Mouse (Mus musculus) skeletal muscle tissue, adult 2 months (tissue): ENCODE measurements at regions not wholly inside any gene's neighbourhood (a gene's known extent, or its start where the extent isn't known, plus 50 kb on each side); places are given as distances from the start of the nearest gene placed in this dataset.

Experiments used
- DNase-seq: peaks from one replicate; pipeline ENCODE4 v3.0.0-alpha.2; 2012; ENCODE audit warnings: low read depth, low spot score

- DNase-seq = no peak
These were observed 54.4 kb downstream of the Irf2bpl start for GRCm38 (mm10) chr12:86830247-86830585.

GRCm38 (mm10) chr12:86829581-86830246 is 54.9 kb downstream of the Irf2bpl start:
- no peak for DNase-seq

- DNase-seq = no peak
These were observed 57.4 kb downstream of the Irf2bpl start for GRCm38 (mm10) chr12:86827241-86827606.

- DNase-seq = no peak
These were observed 58.0 kb downstream of the Irf2bpl start for GRCm38 (mm10) chr12:86826420-86827240.

- DNase-seq = no peak
These were observed 58.8 kb downstream of the Irf2bpl start for GRCm38 (mm10) chr12:86825584-86826419.

- peak; percentile 90 for DNase-seq
These were observed 59.6 kb downstream of the Irf2bpl start for GRCm38 (mm10) chr12:86824860-86825583.

- peak; percentile 86 for DNase-seq
These were observed 60.6 kb downstream of the Irf2bpl start for GRCm38 (mm10) chr12:86823855-86824589.

- DNase-seq = no peak
These were observed 61.1 kb downstream of the Irf2bpl start for GRCm38 (mm10) chr12:86823488-86823854.

- no peak for DNase-seq
These were observed 63.4 kb downstream of the Irf2bpl start for GRCm38 (mm10) chr12:86821183-86821582.

GRCm38 (mm10) chr12:86819568-86819967 is 65.0 kb downstream of the Irf2bpl start:
- DNase-seq = no peak

GRCm38 (mm10) chr12:86819163-86819562 is 65.4 kb downstream of the Irf2bpl start:
- DNase-seq = no peak

GRCm38 (mm10) chr12:86818201-86818600 is 66.4 kb downstream of the Irf2bpl start:
- no peak for DNase-seq

- DNase-seq = peak; percentile 94
These were observed 67.6 kb downstream of the Irf2bpl start for GRCm38 (mm10) chr12:86816702-86817610.

- DNase-seq = peak; percentile 91
These were observed 68.4 kb downstream of the Irf2bpl start for GRCm38 (mm10) chr12:86816171-86816701.

- DNase-seq = no peak
These were observed 69.9 kb downstream of the Irf2bpl start for GRCm38 (mm10) chr12:86814740-86815139.
